Mouse (Mus musculus): ENCODE data around the gene Gsn. TPM values are rescaled to one million over a fixed set of nuclear protein-coding genes. Genes with fewer than 3 reads are reported as not detected.

Gsn gene
- polyA plus RNA-seq, 1 experiment from 2014 or later = 76.4 TPM

DNA sequence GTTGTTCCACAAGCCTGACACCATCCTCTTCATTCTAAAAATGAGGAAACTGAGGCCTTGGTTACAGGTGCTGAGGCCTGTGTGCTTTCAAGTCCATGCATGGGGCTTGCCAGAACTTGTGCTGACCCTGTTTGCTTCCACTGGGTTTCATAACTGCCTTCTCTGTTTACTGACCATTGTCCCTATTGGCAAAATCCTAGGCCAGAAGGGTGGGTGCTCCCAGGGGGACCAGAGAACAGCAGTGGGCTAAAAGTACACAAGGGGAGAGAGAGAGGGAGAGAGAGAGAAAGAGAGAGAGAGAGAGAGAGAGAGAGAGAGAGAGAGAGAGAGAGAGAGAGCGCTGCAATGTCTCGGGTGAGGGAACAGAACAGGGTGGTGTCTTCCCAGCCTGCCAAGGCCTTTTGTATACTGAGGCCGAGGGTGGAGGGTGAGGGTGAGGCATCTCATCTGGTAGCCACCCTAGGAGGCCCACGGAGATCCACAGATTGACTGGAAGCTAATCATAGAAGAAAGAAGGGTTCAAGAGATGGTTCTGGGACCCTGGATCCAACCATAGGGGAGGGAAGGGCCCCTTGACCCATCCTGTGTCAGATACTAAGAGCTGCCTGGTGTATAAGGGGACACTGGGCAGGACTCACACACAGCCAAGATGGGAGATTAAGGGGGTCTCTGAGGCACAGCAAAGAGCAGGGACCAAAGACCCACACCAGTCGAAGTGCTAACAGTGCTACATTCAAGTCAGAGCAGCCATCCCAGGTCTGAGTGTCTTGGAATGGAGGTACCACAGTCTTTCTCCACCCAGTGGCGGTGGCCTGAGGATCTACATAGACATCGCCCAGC, 22.4 kb downstream of the Gsn start:
- H3K4me3 ChIP-seq (ENCODE audit: low read depth, low read length) = no peak overlapping the region
- no peak overlapping the region for H3K27ac ChIP-seq (ENCODE audit: low read depth, low read length)
- peaks cover 36% of the 10 kb centered on the region for H3K27me3 ChIP-seq (replicated peaks; ENCODE audit: control insufficient read depth, insufficient read depth, low read length)
- no peaks in the 10 kb centered on the region for H3K9me3 ChIP-seq (ENCODE audit: control insufficient read depth, low read length)
- H3K4me2 ChIP-seq = no peak overlapping the region
- no peaks in the 10 kb centered on the region; the same call in 1 of the 2 replicates for H3K36me3 ChIP-seq (ENCODE audit: control insufficient read depth, insufficient read depth, low read length)
- no peak for DNase-seq (ENCODE audit: low spot score)
- no peak overlapping the region for H3K9ac ChIP-seq (ENCODE audit: low read depth, low read length)
- 79% methylated on average over 7 of the region's 7 CpGs for WGBS
- peaks cover 18% of the 10 kb centered on the region for H3K4me1 ChIP-seq (replicated peaks; ENCODE audit: control insufficient read depth, insufficient read depth, low read length)
- no peak for ATAC-seq (replicated peaks; ENCODE audit: low FRiP score)

DNA sequence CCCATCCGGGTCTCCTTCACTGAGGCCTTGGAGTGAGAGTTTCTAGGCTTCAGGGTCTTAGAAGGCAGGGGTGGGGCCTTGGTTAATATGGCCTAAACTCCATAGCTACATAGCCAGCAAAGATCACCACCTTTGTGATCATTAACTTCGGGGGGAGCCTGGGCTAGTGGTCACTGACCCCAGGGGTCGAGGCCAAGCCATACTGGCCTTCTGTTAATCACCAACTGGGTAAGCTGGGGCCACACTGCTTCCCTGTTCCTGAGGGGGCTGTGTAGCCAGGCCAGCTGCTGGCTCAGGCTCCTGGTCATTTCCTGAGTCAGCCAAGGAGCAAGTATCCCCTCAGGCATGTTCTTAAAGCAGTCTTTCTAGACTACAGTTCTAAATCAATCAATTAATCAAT, 23.8 kb downstream of the Gsn start:
- Histone ChIP-seq H3K4me3 (ENCODE audit: low read depth, low read length) (no peak overlapping the region), H3K27ac (ENCODE audit: low read depth, low read length) (0 out of 2 replicates have a peak overlapping the region, but pooled peaks have one; percentile 17), H3K9ac (ENCODE audit: low read depth, low read length) (no peak overlapping the region), H3K4me2 (no peak overlapping the region), H3K36me3 (ENCODE audit: control insufficient read depth, insufficient read depth, low read length) (no peaks in the 10 kb centered on the region; the same call in 1 of the 2 replicates), H3K4me1 (replicated peaks; ENCODE audit: control insufficient read depth, insufficient read depth, low read length) (peaks cover 18% of the 10 kb centered on the region), H3K27me3 (replicated peaks; ENCODE audit: control insufficient read depth, insufficient read depth, low read length) (peaks cover 42% of the 10 kb centered on the region), H3K9me3 (ENCODE audit: control insufficient read depth, low read length) (no peaks in the 10 kb centered on the region)
- peak; percentile 60; the same call in 1 of the 2 replicates for ATAC-seq (replicated peaks; ENCODE audit: low FRiP score)
- DNase-seq (ENCODE audit: low spot score) = no peak
- 66% methylated on average over 3 of the region's 3 CpGs for WGBS

DNA sequence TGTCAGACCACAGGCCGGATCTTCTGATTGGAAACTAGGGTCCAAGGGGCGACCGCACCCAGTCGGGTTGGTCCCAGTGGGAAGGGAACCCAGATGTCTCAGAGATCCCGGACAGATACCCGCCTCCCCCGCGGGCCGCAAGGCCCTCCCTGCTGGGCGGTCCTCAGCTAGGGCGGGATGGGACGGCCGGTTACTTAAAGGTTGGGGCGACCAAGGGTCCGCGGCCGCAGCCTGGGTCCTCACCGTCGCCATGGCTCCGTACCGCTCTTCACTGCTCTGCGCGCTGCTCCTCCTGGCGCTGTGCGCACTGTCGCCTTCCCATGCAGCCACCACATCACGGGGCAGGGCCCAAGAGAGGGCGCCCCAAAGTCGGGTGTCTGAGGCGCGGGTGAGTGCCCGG, 26.0 kb downstream of the Gsn start:
- WGBS = 3% methylated on average over 32 of the region's 32 CpGs
- H3K9me3 ChIP-seq (ENCODE audit: control insufficient read depth, low read length) = no peaks in the 10 kb centered on the region
- peaks cover 42% of the 10 kb centered on the region for H3K27me3 ChIP-seq (replicated peaks; ENCODE audit: control insufficient read depth, insufficient read depth, low read length)
- peak overlapping the region; percentile 71 for H3K4me2 ChIP-seq
- H3K27ac ChIP-seq (ENCODE audit: low read depth, low read length) = no peak overlapping the region
- ATAC-seq (replicated peaks; ENCODE audit: low FRiP score) (peak; percentile 34; the same call in 1 of the 2 replicates), DNase-seq (ENCODE audit: low spot score) (no peak)
- H3K9ac ChIP-seq (ENCODE audit: low read depth, low read length) = no peak overlapping the region
- H3K36me3 ChIP-seq (ENCODE audit: control insufficient read depth, insufficient read depth, low read length) = no peaks in the 10 kb centered on the region
- H3K4me3 ChIP-seq (ENCODE audit: low read depth, low read length) = peak overlapping the region; percentile 44
- peaks cover 18% of the 10 kb centered on the region for H3K4me1 ChIP-seq (replicated peaks; ENCODE audit: control insufficient read depth, insufficient read depth, low read length)

DNA sequence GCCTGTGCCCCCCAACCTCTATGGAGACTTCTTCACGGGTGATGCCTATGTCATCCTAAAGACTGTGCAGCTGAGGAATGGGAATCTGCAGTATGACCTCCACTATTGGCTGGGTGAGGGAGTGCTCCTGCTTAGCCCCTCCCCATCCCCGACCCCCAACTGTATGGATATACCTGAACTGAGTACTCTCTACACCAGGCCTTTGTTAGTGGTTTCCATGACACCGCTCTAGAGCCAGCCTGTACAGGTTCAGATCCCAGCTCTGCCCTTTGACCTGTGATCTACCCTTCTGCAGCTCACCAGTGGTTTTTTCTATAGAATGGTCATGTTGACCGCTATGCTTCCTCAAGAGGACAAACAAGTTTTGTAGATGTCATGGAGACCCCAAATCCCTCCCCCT, 27.8 kb downstream of the Gsn start:
- 79% methylated on average over 4 of the region's 4 CpGs for WGBS
- Histone ChIP-seq H3K4me2 (no peak overlapping the region), H3K27ac (ENCODE audit: low read depth, low read length) (no peak overlapping the region), H3K4me1 (replicated peaks; ENCODE audit: control insufficient read depth, insufficient read depth, low read length) (peaks cover 15% of the 10 kb centered on the region), H3K9ac (ENCODE audit: low read depth, low read length) (no peak overlapping the region), H3K27me3 (replicated peaks; ENCODE audit: control insufficient read depth, insufficient read depth, low read length) (peaks cover 42% of the 10 kb centered on the region), H3K36me3 (ENCODE audit: control insufficient read depth, insufficient read depth, low read length) (no peaks in the 10 kb centered on the region), H3K4me3 (ENCODE audit: low read depth, low read length) (no peak overlapping the region), H3K9me3 (ENCODE audit: control insufficient read depth, low read length) (no peaks in the 10 kb centered on the region)
- peak; percentile 54; the same call in 1 of the 2 replicates for ATAC-seq (replicated peaks; ENCODE audit: low FRiP score)
- DNase-seq (ENCODE audit: low spot score) = no peak

DNA sequence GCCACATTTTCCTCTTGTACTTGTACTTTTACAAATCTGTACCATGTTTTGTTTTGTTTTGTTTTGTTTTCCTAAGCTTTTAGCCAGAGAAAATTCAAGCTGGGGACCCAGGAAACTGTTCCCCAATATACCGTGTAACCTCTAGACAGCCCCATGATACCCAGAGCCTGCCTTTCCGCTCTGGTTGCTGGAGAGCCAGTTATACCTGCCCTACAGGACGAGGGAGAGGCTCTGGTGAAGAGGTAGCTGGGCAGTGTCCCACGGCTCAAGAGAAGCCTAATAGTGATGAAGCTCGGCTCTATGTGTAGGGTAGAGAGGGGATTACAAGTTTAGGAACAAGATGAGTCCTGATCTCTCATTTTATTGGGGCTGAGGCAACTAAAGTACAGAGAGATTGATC, 29.0 kb downstream of the Gsn start:
- 81% methylated on average over 5 of the region's 5 CpGs for WGBS
- Histone ChIP-seq H3K36me3 (ENCODE audit: control insufficient read depth, insufficient read depth, low read length) (no peaks in the 10 kb centered on the region), H3K9me3 (ENCODE audit: control insufficient read depth, low read length) (no peaks in the 10 kb centered on the region), H3K9ac (ENCODE audit: low read depth, low read length) (no peak overlapping the region), H3K4me2 (no peak overlapping the region), H3K4me3 (ENCODE audit: low read depth, low read length) (no peak overlapping the region), H3K4me1 (replicated peaks; ENCODE audit: control insufficient read depth, insufficient read depth, low read length) (peaks cover 15% of the 10 kb centered on the region), H3K27me3 (replicated peaks; ENCODE audit: control insufficient read depth, insufficient read depth, low read length) (peaks cover 40% of the 10 kb centered on the region), H3K27ac (ENCODE audit: low read depth, low read length) (no peak overlapping the region)
- DNase-seq (ENCODE audit: low spot score) (no peak), ATAC-seq (replicated peaks; ENCODE audit: low FRiP score) (no peak)

DNA sequence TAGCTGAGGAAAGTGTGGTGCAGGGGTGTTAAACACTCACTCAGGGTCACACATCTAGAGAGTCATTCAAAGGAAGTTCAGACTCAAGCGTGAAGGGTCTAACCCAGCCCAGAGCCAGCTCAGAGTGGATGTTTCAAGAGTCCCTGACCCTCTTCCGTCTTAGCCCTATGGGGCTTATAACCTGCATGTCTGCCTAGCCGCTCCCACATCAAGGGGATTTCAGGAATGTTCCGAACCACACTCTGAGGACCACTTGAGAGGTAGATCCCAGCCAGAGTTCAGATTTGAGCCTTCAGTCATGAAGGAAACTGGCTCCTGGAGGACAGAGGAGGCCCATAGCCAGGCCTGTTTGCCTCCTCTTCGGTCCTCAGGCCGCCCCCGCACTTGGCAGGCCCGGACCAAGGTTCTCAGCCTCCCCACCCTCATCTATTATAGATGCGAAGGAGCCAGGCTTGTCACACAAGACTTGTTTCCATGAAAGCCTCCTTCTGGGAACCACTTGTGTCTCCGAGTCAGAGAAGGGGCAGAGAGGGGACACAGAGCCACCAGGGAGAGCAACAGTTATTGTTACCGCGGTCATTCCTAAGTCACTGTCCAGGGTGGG, 30.9 kb downstream of the Gsn start:
- no peak overlapping the region for H3K4me2 ChIP-seq

DNA sequence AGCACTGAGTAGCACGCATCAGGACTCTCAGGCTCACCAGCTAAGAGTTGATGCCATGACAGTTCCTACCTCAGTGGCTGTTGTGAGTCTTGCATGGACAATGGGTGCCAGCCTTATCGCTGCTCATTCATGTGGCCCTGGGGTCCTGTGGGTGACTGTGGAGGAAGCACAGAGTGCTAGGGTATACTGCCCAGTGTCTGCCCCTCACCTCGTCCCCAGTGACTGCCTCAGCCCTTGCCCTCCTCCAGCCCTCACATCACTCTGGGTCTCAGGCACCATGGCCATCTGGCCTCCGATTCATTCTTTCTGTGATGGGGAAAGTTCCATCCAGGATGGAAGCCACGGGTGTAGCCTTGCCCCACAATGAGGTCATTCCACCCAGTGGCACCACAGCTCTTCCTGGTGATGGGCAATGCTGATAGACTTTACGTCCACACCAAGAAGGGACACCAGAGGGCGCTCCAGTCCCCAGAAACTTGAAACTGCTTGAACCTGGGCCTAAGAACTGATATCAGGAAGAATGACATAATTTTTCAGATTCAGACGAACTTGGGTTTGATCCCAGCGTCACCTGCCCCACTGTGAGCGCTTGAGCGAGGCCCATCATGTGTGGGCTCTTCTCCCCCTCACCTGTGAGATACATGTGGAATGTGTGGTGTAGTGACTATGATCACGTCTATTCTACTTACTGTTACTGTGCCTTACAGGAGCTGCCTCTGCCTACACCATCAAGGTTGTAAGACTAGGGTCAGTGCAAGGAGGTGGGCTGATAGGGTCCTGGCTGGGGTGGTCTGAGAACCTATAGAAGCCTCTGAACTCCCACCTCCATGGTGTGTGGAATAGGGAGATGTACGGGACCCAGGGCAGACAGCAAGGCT, 32.8 kb downstream of the Gsn start:
- WGBS = 38% methylated on average over 13 of the region's 13 CpGs
- Histone ChIP-seq H3K9ac (ENCODE audit: low read depth, low read length) (no peak overlapping the region), H3K9me3 (ENCODE audit: control insufficient read depth, low read length) (no peaks in the 10 kb centered on the region), H3K27me3 (replicated peaks; ENCODE audit: control insufficient read depth, insufficient read depth, low read length) (peaks cover 6% of the 10 kb centered on the region), H3K36me3 (ENCODE audit: control insufficient read depth, insufficient read depth, low read length) (peaks cover 3% of the 10 kb centered on the region; the same call in 1 of the 2 replicates), H3K4me2 (no peak overlapping the region), H3K4me3 (ENCODE audit: low read depth, low read length) (no peak overlapping the region), H3K27ac (ENCODE audit: low read depth, low read length) (no peak overlapping the region), H3K4me1 (replicated peaks; ENCODE audit: control insufficient read depth, insufficient read depth, low read length) (no peaks in the 10 kb centered on the region)
- ATAC-seq (replicated peaks; ENCODE audit: low FRiP score) (0 out of 2 replicates have a peak, but pooled peaks have one; percentile 20), DNase-seq (ENCODE audit: low spot score) (peak; percentile 63)

More for the DNA sequence above, 30.9 kb downstream of the Gsn start:
- H3K4me3 ChIP-seq (ENCODE audit: low read depth, low read length) = no peak overlapping the region
- peaks cover 11% of the 10 kb centered on the region for H3K4me1 ChIP-seq (replicated peaks; ENCODE audit: control insufficient read depth, insufficient read depth, low read length)
- no peak for ATAC-seq (replicated peaks; ENCODE audit: low FRiP score)
- H3K27me3 ChIP-seq (replicated peaks; ENCODE audit: control insufficient read depth, insufficient read depth, low read length) = peaks cover 21% of the 10 kb centered on the region
- peaks cover 3% of the 10 kb centered on the region; the same call in 1 of the 2 replicates for H3K36me3 ChIP-seq (ENCODE audit: control insufficient read depth, insufficient read depth, low read length)
- WGBS = 85% methylated on average over 12 of the region's 12 CpGs
- H3K27ac ChIP-seq (ENCODE audit: low read depth, low read length) = no peak overlapping the region
- no peaks in the 10 kb centered on the region for H3K9me3 ChIP-seq (ENCODE audit: control insufficient read depth, low read length)
- DNase-seq (ENCODE audit: low spot score) = no peak
- H3K9ac ChIP-seq (ENCODE audit: low read depth, low read length) = no peak overlapping the region

DNA sequence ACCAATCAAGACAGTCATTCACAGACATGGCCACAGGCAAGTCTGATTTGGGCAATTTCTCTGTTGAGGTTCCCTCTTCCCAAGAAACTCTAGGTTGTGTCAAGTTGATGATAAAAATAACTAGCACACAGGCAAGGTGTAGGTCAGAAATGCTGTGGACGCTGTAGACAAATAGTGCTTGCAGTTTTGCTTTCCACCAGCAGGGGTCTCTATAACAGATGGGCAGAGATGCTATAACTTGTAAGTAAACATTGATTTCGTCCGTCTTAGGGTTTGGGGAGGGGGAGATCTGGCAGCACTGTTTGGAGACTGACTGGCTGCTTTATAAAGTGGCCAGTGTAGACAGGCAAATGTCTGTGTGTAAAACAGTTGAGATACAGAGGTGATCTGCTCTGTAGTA, 35.7 kb downstream of the Gsn start:
- Histone ChIP-seq H3K4me3 (ENCODE audit: low read depth, low read length) (no peak overlapping the region), H3K9me3 (ENCODE audit: control insufficient read depth, low read length) (no peaks in the 10 kb centered on the region), H3K4me2 (no peak overlapping the region), H3K9ac (ENCODE audit: low read depth, low read length) (no peak overlapping the region), H3K27ac (ENCODE audit: low read depth, low read length) (no peak overlapping the region), H3K27me3 (replicated peaks; ENCODE audit: control insufficient read depth, insufficient read depth, low read length) (no peaks in the 10 kb centered on the region), H3K4me1 (replicated peaks; ENCODE audit: control insufficient read depth, insufficient read depth, low read length) (no peaks in the 10 kb centered on the region), H3K36me3 (ENCODE audit: control insufficient read depth, insufficient read depth, low read length) (peaks cover 3% of the 10 kb centered on the region; the same call in 1 of the 2 replicates)
- 16% methylated on average over 3 of the region's 3 CpGs for WGBS
- DNase-seq (ENCODE audit: low spot score) (no peak), ATAC-seq (replicated peaks; ENCODE audit: low FRiP score) (no peak)
